Mouse (Mus musculus) activated CD4-positive, CD25-positive, alpha-beta regulatory T cell (primary cell): Measurements from ENCODE around the gene Gm5796. TPM values are rescaled to one million over a fixed set of nuclear protein-coding genes. Genes with fewer than 3 reads are reported as not detected.

Experiments used
- polyA plus RNA-seq, 2 experiments: library from polyadenylated mRNA; unstranded; fragments of 100-300 nt; shearing (Covaris generic); gene quantifications; one replicate each; pipeline ENCODE4 v1.2.1; 2017

Gene Gm5796
- polyA plus RNA-seq, result under 1 TPM; 0.20 to 1.00 TPM

GRCm38 (mm10) chr14:4023641-4024040 lies at the start of gene Gm5796:
Gene Gm5796, plus strand, starts transcription at chr14:4023941.

DNA sequence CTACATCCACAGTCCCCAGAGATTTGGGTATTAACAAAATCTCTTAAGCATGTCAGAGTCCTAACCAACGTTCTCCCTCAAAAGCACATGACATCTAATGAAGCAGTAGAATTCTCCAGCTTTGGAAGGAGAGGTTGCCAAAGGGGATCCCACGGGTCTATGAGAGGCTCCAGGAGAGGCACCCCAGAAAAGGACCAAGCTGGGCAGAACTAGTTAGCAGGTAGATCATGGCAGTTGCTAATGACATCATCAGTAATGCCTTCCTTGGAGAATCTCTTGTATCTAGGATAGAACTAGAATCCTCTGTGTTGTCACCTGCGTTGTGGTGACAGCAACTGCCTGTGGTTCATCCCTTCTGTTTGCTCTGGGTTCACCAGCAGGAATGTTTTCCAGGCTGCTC lies 25.6 kb upstream of the Gm5796 start, which contains the start of gene Gm3099:
Gene Gm3099, plus strand, starts transcription at position 301 of the 400 bp plus-strand sequence.

GRCm38 (mm10) chr14:4083820-4084219 lies 60.1 kb downstream of the Gm5796 start, which contains the start of gene Gm3115:
Gene Gm3115, plus strand, starts transcription at chr14:4084120.

Other genes starting within 250 kb of the Gm5796 start
- gene Gm3002, start 213.9 kb upstream of the Gm5796 start, polyA plus RNA-seq, result under 1 TPM in 1 of 2 experiments, not detected in 1; 0.15 TPM
- under 1 TPM in 1 of 2 experiments, not detected in 1; 0.21 TPM for gene Gm3033, start 177.7 kb upstream of the Gm5796 start, polyA plus RNA-seq
- not detected for gene Gm2916, start 139.8 kb upstream of the Gm5796 start, polyA plus RNA-seq
- gene Gm3029, start 92.2 kb upstream of the Gm5796 start, polyA plus RNA-seq, result not detected
- under 1 TPM in 1 of 2 experiments, not detected in 1; 0.34 TPM for gene Gm3095, start 60.4 kb upstream of the Gm5796 start, polyA plus RNA-seq
- not detected for gene Gm3099, start 25.5 kb upstream of the Gm5796 start, polyA plus RNA-seq
- not detected for gene Gm3115, start 60.2 kb downstream of the Gm5796 start, polyA plus RNA-seq
- gene Gm8108, start 86.6 kb downstream of the Gm5796 start, polyA plus RNA-seq, result under 1 TPM; 0.31 to 0.51 TPM
- gene Gm3127, start 141.1 kb downstream of the Gm5796 start, polyA plus RNA-seq, result under 1 TPM in 1 of 2 experiments, not detected in 1; 0.22 TPM
- gene Gm2974, start 158.6 kb downstream of the Gm5796 start, polyA plus RNA-seq, result 1 to 10 TPM in 1 of 2 experiments, not detected in 1; 1.9 TPM
- gene Gm3138, start 225.7 kb downstream of the Gm5796 start, polyA plus RNA-seq, result not detected